Comparison of ENCODE assay signal across 9 mouse cellular contexts in genomic region chr1:164999515-164999914, GRCm38 (mm10).
A peak's percentile ranks its signal among the peaks of the same experiment; 100 is the strongest.
DNase-seq lines count a peak whose midpoint lies in the region; ATAC-seq and TF ChIP-seq lines count a peak whose summit lies in the region.
"Had no signal": no experiment of that assay in that cellular context is flagged by ENCODE, and none has a peak within 500 bp of the region (broad histone marks: within the 10 kb centered on the region; RNA-seq: fewer than 3 reads in every experiment).

No protein-coding gene starts in this region.

- no peaks in the 10 kb centered on the region for H3K27me3 ChIP-seq in stomach, embryonic 14.5 days (ENCODE audit: control insufficient read depth, insufficient read depth, low read length)
- H3K27me3 ChIP-seq: embryonic facial prominence, embryonic 13.5 days had no signal

- peak; percentile 67 for ATAC-seq in inflammation-experienced regulatory T-cells, adult 6 months
- ATAC-seq in stomach, embryonic 14.5 days (ENCODE audit: insufficient number of reproducible peaks, insufficient read depth, low FRiP score, low read depth), result peak; percentile 61; the same call in 1 of the 2 replicates

- WGBS in lung, adult 2 months, result 60% methylated on average over 10 of the region's 10 CpGs
- 48% methylated on average over 10 of the region's 10 CpGs for WGBS in stomach, embryonic 14.5 days

- H3K36me3 ChIP-seq in stomach, embryonic 14.5 days (ENCODE audit: control insufficient read depth, insufficient read depth, low read length), result no peaks in the 10 kb centered on the region
- H3K36me3 ChIP-seq: embryonic facial prominence, embryonic 13.5 days had no signal

- H3K4me1 ChIP-seq in lung, adult 2 months (ENCODE audit: control insufficient read depth, insufficient read depth, low read length), result no peaks in the 10 kb centered on the region
- 0 out of 2 replicates have a peak, but pooled peaks cover 4% of the 10 kb centered on the region for H3K4me1 ChIP-seq in stomach, embryonic 14.5 days (ENCODE audit: control insufficient read depth, insufficient read depth, low read length)

- 0 out of 2 replicates have a peak, but pooled peaks have one; percentile 20 for TF ChIP-seq CTCF in lung, adult 2 months (IDR thresholded peaks at IDR 0.05; ENCODE audit: insufficient read depth, low read length)

- peak; percentile 31 to 38 for DNase-seq in cerebellum, postnatal 10 days
- DNase-seq in cerebellum, postnatal 4 days (ENCODE audit: low spot score in 2 of 2), result no peak
- DNase-seq in lung, adult 2 months, result no peak
- DNase-seq in lung, postnatal 25 days (ENCODE audit: low spot score), result no peak
- DNase-seq in layer of hippocampus, postnatal 14 days (ENCODE audit: low spot score in 2 of 2), result no peak
- no peak for DNase-seq in left cerebral cortex, postnatal 36 days (ENCODE audit: low spot score in 2 of 2)

- no peak overlapping the region for H3K4me3 ChIP-seq in lung, adult 2 months (replicated peaks; ENCODE audit: extremely low read depth, low read depth, low read length)
- H3K4me3 ChIP-seq in stomach, embryonic 14.5 days (ENCODE audit: low read depth, low read length), result no peak overlapping the region
- H3K4me3 ChIP-seq: embryonic facial prominence, embryonic 13.5 days had no signal

- H3K4me2 ChIP-seq in stomach, embryonic 14.5 days (replicated peaks; ENCODE audit: low read depth, low read length), result no peak overlapping the region
- H3K4me2 ChIP-seq: embryonic facial prominence, embryonic 13.5 days had no signal

- no peak for TF ChIP-seq POLR2A in lung, adult 2 months (IDR thresholded peaks at IDR 0.05; ENCODE audit: borderline replicate concordance, extremely low read depth, low read depth, low read length)

- H3K27ac ChIP-seq in stomach, embryonic 14.5 days (ENCODE audit: low read length), result peak overlapping the region; percentile 12; the same call in 1 of the 2 replicates

- intact Hi-C loops in left cerebral cortex, postnatal 36 days (cut with DNase I), result no loop called here

- H3K9ac ChIP-seq in stomach, embryonic 14.5 days (replicated peaks; ENCODE audit: low read depth, low read length), result no peak overlapping the region
- H3K9ac ChIP-seq: embryonic facial prominence, embryonic 13.5 days had no signal

- H3K9me3 ChIP-seq in stomach, embryonic 14.5 days (ENCODE audit: control insufficient read depth, low read depth, low read length), result no peaks in the 10 kb centered on the region
- H3K9me3 ChIP-seq: embryonic facial prominence, embryonic 13.5 days had no signal

Comparison
In these comparisons a context has a peak if more than half of its experiments do, and no peak if none do; other contexts are left out.
1. DNase-seq: peak in cerebellum, postnatal 10 days (2 of 2); none in cerebellum, postnatal 4 days (0 of 2), lung, adult 2 months (single experiment), lung, postnatal 25 days (single experiment), layer of hippocampus, postnatal 14 days (0 of 2) and left cerebral cortex, postnatal 36 days (0 of 2).